Mouse (Mus musculus) testis, adult 2 months (tissue): Measurements from ENCODE around the gene Gprc6a.

Source experiments
- CTCF ChIP-seq: fragments of 200-500 bp; IDR thresholded peaks from 2 replicates; pipeline ENCODE4 v1.5.1; 2012; ENCODE audit warnings: low read depth, mild to moderate bottlenecking, inconsistent platforms, low read length, moderate library complexity; ENCODE audit not compliant: control insufficient read depth, insufficient read depth, insufficient replicate concordance
- POLR2A ChIP-seq: fragments of 200-500 bp; IDR thresholded peaks from 2 replicates; pipeline ENCODE4 v1.6.1; 2012; ENCODE audit warnings: low read depth, mild to moderate bottlenecking, inconsistent platforms, low read length, moderate library complexity; ENCODE audit not compliant: control insufficient read depth

GRCm38 (mm10) chr10:51621193-51621592, 10.1 kb downstream of the Gprc6a start:
- TF ChIP-seq POLR2A (no peak), CTCF (no peak)
